Mouse (Mus musculus) gonadal fat pad, adult 2 months (tissue): ENCODE data around the gene Dnajb14. TPM values are rescaled to one million over a fixed set of nuclear protein-coding genes. Genes with fewer than 3 reads are reported as not detected.
"Not testable (repeated sequence)": the region's sequence is repeated elsewhere in the genome, so short reads cannot be mapped to it uniquely, and the experiment has no call there.

Experiments
- DNase-seq: peaks from one replicate; pipeline ENCODE4 v3.0.0-alpha.2; 2012; ENCODE audit warnings: low read depth
- polyA plus RNA-seq: library from polyadenylated mRNA; depleted of rRNA; stranded (reverse); fragments of >200 nt; gene quantifications from 2 replicates; pipeline ENCODE4 v1.2.3, GENCODE M21; 2012; rRNA removed

Gene Dnajb14
- 7.3 and 8.9 TPM in 2 replicates for polyA plus RNA-seq

GRCm38 (mm10) chr3:137867437-137868093 is at the start of gene Dnajb14:
Dnajb14 (plus strand) TSS chr3:137867675.
- no peak for DNase-seq

GRCm38 (mm10) chr3:137818713-137819112 is 48.8 kb upstream of the Dnajb14 start:
- DNase-seq, result no peak

- no peak for DNase-seq
Measured at GRCm38 (mm10) chr3:137820688-137821467, 46.6 kb upstream of the Dnajb14 start.

- no peak for DNase-seq
Measured at GRCm38 (mm10) chr3:137823317-137823716, 44.2 kb upstream of the Dnajb14 start.

- DNase-seq, result no peak
Measured at GRCm38 (mm10) chr3:137827678-137828077, 39.8 kb upstream of the Dnajb14 start.

GRCm38 (mm10) chr3:137831156-137831555 is 36.3 kb upstream of the Dnajb14 start:
- no peak for DNase-seq

- DNase-seq, result no peak
Measured at GRCm38 (mm10) chr3:137833128-137833527, 34.3 kb upstream of the Dnajb14 start.

GRCm38 (mm10) chr3:137833698-137834097 is 33.8 kb upstream of the Dnajb14 start:
- DNase-seq, result no peak

GRCm38 (mm10) chr3:137836543-137836942 is 30.9 kb upstream of the Dnajb14 start:
- DNase-seq, result no peak

GRCm38 (mm10) chr3:137838160-137838559 is 29.3 kb upstream of the Dnajb14 start:
- DNase-seq, result no peak

- DNase-seq, result no peak
Measured at GRCm38 (mm10) chr3:137842944-137843343, 24.5 kb upstream of the Dnajb14 start.

GRCm38 (mm10) chr3:137844263-137844662 is 23.2 kb upstream of the Dnajb14 start:
- DNase-seq, result no peak

GRCm38 (mm10) chr3:137846552-137846951 is 20.9 kb upstream of the Dnajb14 start:
- no peak for DNase-seq

- DNase-seq, result no peak
Measured at GRCm38 (mm10) chr3:137848354-137848753, 19.1 kb upstream of the Dnajb14 start.

GRCm38 (mm10) chr3:137849697-137850096 is 17.8 kb upstream of the Dnajb14 start:
- DNase-seq, result no peak

GRCm38 (mm10) chr3:137851196-137851595 is 16.3 kb upstream of the Dnajb14 start:
- no peak for DNase-seq

GRCm38 (mm10) chr3:137853011-137853410 is 14.5 kb upstream of the Dnajb14 start:
- DNase-seq, result not testable (repeated sequence)

GRCm38 (mm10) chr3:137855328-137855727 is 12.1 kb upstream of the Dnajb14 start:
- no peak for DNase-seq

GRCm38 (mm10) chr3:137856061-137856460 is 11.4 kb upstream of the Dnajb14 start:
- no peak for DNase-seq

GRCm38 (mm10) chr3:137860394-137861170 is 6.9 kb upstream of the Dnajb14 start:
- DNase-seq, result no peak

- no peak for DNase-seq
Measured at GRCm38 (mm10) chr3:137861436-137861835, 6.0 kb upstream of the Dnajb14 start.

- no peak for DNase-seq
Measured at GRCm38 (mm10) chr3:137862600-137862999, 4.9 kb upstream of the Dnajb14 start.
